Mouse (Mus musculus) adrenal gland, adult 10 weeks (tissue): ENCODE data around the gene Des. TPM values are rescaled to one million over a fixed set of nuclear protein-coding genes. Genes with fewer than 3 reads are reported as not detected.

ENCODE experiments used
- polyA plus RNA-seq: library from polyadenylated mRNA; stranded (reverse); fragments of 350-450 nt; fragmentation: Illumina TruSeq; extraction: RNeasy Lipid Tissue Mini Kit (QIAGEN cat#74804); gene quantifications from one replicate; pipeline ENCODE4 v1.2.3, GENCODE M21; 2014; ENCODE audit warnings: low read depth, low replicate concordance

The Des gene
- polyA plus RNA-seq: 1.2 TPM

DNA sequence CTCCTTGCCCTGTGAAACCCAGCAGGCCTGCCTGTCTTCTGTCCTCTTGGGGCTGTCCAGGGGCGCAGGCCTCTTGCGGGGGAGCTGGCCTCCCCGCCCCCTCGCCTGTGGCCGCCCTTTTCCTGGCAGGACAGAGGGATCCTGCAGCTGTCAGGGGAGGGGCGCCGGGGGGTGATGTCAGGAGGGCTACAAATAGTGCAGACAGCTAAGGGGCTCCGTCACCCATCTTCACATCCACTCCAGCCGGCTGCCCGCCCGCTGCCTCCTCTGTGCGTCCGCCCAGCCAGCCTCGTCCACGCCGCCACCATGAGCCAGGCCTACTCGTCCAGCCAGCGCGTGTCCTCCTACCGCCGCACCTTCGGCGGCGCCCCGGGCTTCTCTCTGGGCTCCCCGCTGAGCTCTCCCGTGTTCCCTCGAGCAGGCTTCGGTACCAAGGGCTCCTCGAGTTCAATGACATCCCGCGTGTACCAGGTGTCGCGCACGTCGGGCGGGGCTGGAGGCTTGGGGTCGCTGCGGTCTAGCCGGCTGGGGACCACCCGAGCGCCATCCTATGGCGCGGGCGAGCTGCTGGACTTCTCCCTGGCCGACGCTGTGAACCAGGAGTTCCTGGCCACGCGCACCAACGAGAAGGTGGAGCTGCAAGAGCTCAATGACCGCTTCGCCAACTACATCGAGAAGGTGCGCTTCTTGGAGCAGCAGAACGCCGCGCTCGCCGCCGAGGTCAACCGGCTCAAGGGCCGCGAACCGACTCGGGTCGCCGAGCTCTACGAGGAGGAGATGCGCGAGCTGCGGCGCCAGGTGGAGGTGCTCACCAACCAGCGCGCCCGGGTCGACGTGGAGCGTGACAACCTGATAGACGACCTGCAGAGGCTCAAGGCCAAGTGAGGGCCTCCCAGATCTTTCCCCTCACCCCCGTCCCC is at the start of gene Des:
Gene Des (plus strand): TSS at position 218 of the 920 bp plus-strand sequence.

DNA sequence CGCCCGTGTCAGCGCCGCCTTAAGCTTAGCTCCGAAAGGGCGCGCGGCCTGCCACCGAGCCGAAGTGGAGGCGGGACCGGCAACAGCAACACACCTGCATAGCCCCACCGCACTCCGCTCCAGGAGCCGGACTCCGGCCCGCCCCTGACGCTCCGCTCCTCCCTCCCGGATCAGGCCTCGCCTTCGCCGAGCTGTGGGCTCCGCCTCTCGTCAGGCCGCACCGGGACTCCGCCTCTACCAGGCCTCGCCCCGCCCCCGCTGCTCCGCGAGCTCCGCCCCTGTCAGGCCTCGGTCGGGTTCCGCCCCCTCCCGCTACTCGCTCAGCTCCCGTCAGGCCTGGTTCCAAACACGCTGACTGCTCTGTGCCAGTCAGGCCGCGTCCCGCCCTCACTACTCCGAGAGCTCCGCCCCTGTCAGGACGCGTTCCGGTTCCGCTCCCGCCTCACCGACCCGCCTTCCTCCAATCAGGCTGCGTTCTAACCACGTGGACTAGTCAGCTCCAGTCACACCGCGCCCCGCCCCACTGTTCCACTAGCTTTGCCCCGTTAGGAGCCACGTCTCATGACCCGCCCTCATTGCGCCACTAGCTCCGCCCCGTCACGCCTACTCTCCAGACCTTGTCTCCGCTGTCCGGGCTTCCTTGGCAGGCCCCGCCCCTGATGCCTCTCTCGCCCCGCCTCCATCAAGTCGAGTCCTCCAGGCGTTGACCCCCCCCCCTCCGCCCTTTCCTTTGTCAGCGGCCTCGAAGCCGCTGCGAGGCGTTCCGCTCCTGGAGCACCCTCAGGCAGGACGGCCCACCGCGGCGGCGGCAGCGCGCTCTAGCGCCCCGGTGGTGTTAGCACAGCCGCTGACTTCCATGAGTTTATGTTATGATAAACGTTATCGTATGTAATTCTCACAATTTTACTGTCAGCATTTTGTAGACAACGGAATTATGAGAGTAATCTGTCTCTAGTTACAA is 42.6 kb upstream of the Des start, which contains the start of gene Dnpep:
Gene Dnpep (minus strand): TSS at position 750 of the 961 bp plus-strand sequence.

DNA sequence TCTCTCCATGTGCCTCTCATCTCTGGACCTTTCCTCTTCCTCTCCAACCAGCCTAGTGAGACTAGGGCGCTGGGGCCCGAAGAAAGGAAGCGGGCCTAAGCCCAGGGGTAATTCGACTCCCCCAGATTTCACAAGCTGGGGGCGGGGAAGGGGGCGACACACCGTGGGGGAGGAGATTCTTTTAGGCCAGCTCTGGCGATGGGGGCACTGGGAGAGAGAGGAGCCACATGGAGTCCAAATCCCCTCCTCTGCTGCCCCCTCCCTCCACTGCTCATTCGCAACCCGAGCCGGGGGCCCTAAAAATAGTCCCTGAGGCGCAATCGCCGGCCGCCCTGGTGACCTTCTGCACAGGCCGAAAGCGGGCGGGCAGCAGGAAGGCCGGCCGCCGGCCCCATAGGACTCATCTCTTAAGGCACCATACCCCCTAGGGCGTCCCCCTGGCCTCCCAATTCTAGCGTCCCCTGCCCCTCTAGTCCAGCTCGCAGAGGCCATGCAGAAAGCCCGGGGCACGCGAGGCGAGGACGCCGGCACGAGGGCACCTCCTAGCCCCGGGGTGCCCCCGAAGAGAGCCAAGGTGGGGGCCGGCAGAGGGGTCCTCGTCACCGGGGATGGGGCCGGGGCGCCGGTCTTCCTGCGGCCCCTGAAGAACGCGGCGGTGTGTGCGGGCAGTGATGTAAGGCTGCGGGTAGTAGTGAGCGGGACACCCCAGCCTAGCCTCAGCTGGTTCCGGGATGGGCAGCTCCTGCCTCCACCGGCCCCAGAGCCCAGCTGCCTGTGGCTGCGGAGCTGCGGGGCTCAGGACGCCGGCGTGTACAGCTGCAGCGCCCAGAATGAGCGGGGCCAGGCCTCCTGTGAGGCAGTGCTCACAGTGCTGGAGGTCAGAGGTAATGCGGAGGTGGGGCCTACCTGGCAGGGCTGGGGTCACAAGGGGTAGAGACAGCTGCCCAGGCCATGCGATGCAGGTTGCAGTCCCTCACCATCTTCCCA is 15.1 kb downstream of the Des start, which contains the start of gene Speg:
Gene Speg (plus strand): TSS at position 348 of the 987 bp plus-strand sequence.

Other genes starting within 250 kb of the Des start
- 1.6 TPM for gene Nhej1, start 235.1 kb upstream of the Des start, polyA plus RNA-seq
- not detected for gene Slc23a3, start 226.4 kb upstream of the Des start, polyA plus RNA-seq
- 7.9 TPM for gene Cnppd1, start 217.6 kb upstream of the Des start, polyA plus RNA-seq
- 10.9 TPM for gene Retreg2, start 217.6 kb upstream of the Des start, polyA plus RNA-seq
- gene Zfand2b, start 191.7 kb upstream of the Des start, polyA plus RNA-seq: not detected
- gene Abcb6, start 179.9 kb upstream of the Des start, polyA plus RNA-seq: 5.2 TPM
- gene Ankzf1, start 168.2 kb upstream of the Des start, polyA plus RNA-seq: 8.9 TPM
- gene Atg9a, start 168.1 kb upstream of the Des start, polyA plus RNA-seq: 9.6 TPM
- 18.0 TPM for gene Glb1l, start 149.5 kb upstream of the Des start, polyA plus RNA-seq
- gene Stk16, start 149.5 kb upstream of the Des start, polyA plus RNA-seq: 14.7 TPM
- gene Tuba4a, start 140.5 kb upstream of the Des start, polyA plus RNA-seq: 6.2 TPM
- gene A630095N17Rik, start 128.2 kb upstream of the Des start, polyA plus RNA-seq: not detected
- 23.0 TPM for gene Dnajb2, start 123.9 kb upstream of the Des start, polyA plus RNA-seq
- gene Ptprn, start 95.8 kb upstream of the Des start, polyA plus RNA-seq: 3.9 TPM
- gene Resp18, start 81.9 kb upstream of the Des start, polyA plus RNA-seq: 76.9 TPM
- 2.2 TPM for gene Dnpep, start 42.3 kb upstream of the Des start, polyA plus RNA-seq
- 1.0 TPM for gene Speg, start 15.0 kb downstream of the Des start, polyA plus RNA-seq
- gene Gmppa, start 75.6 kb downstream of the Des start, polyA plus RNA-seq: 6.8 TPM
- 0.29 TPM for gene Asic4, start 90.1 kb downstream of the Des start, polyA plus RNA-seq
- gene Chpf, start 119.0 kb downstream of the Des start, polyA plus RNA-seq: 0.41 TPM
- gene Tmem198, start 119.2 kb downstream of the Des start, polyA plus RNA-seq: not detected
- 0.93 TPM for gene Obsl1, start 146.1 kb downstream of the Des start, polyA plus RNA-seq
- gene Inha, start 146.7 kb downstream of the Des start, polyA plus RNA-seq: 1.9 TPM
- gene Stk11ip, start 161.2 kb downstream of the Des start, polyA plus RNA-seq: 1.5 TPM
- gene Slc4a3, start 185.9 kb downstream of the Des start, polyA plus RNA-seq: 2.7 TPM